Mouse (Mus musculus) kidney, postnatal 10 days (tissue): ENCODE data around the gene Mup19.
"Not testable (repeated sequence)": the region's sequence is repeated elsewhere in the genome, so short reads cannot be mapped to it uniquely, and the experiment has no call there.

ENCODE experiments used
- DNase-seq: peaks from one replicate; pipeline ENCODE4 v3.0.0; 2021; ENCODE audit warnings: mixed read lengths

Gene Mup19

DNA sequence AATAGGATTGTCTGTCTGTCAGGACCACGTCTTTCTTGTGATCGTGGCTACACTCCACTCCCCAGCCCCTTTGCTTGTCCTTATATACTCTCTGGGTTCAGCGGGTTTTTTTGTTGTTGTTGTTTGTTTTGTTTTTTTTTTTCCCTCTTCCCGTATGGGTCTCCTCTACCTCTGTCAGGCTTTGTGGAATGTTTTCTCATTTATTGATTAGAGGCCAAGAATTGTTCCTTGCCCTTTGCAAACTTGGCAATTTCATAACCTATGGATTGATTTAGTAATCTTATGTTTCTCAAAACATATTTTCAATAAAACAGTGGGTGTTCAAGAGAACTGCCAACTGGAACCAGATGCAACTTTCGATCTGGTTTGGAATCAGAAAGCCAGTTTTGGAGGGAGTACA lies at the start of gene Mup19:
Mup19 (minus strand) TSS at position 101 of the 400 bp plus-strand sequence.
- DNase-seq = not testable (repeated sequence)

DNA sequence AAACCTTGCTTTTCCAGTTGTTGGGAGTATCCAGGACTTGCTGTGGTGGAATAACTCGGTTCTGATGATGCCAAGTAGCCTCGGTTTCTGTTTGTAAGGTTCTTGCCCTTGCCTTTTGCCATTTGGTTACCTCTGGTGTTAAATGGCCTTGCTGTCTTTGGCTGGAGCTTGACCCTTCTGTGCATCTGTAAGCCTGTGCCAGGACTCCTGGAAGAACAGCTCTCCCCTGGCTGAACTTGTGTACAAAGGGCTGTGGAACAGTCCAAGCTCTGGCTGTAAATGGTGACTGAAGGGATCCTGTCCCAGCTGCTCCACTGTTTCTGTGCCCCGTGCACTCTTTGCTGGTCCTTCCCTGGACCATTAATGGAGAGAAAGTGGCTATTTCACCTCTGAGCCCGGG lies 47.1 kb upstream of the Mup19 start:
- DNase-seq = no peak

DNA sequence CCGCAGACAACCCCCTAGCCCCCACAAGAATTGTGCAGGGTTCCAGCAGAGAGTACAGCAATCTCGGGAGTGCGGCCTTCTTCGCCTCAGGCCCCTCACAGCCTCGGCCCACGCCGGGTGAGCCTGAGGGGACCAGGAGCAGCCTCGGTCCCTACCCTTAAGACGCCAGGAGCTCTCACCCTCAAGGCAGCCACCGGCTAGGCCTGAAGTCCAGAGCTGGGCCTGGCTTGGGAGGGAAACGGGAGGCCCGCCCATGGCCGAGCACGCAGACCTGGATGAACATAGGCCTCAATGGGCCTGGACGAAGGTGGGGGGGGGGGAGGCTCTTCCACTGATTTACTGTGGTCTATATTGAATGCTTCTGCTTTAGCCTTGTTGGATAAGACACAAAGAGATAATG lies 41.1 kb upstream of the Mup19 start:
- DNase-seq = no peak

DNA sequence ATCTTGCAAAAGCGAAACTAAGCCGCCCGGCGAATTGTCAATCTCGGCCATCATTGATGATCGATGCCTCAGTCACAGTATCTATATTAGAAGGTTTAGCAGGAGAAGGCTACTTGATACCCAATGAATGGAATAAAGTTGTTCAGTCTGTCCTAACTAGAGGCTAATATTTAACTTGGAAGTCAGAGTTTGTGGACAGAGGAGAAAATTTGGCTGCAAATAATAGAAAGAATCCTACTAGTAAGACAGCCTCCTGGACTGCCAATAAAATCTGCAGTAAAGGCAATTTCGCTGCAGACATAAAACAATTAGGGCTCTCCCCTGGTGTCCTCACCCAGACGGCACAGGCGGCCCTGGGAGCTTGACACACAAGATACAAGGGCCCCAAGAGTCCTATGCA lies 40.5 kb upstream of the Mup19 start:
- DNase-seq = not testable (repeated sequence)

DNA sequence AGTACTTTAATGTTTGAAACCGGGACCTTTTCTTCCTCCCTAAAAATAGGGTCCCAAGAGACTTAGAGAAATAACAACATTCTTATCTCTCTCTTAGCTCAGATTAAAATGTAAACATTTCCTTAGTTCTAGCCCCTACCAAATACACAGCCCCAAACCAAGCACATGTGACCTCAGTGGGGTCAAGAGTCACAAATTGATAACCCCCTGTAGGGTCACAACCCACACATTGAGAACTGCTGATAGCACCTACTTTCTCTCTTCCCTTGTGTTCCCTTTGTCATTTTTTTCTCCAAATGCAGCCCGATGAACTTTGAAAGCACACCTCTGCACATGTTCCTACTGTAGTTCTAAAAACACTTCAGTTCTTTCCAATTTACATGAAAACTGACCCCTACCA lies 33.5 kb upstream of the Mup19 start:
- no peak for DNase-seq

DNA sequence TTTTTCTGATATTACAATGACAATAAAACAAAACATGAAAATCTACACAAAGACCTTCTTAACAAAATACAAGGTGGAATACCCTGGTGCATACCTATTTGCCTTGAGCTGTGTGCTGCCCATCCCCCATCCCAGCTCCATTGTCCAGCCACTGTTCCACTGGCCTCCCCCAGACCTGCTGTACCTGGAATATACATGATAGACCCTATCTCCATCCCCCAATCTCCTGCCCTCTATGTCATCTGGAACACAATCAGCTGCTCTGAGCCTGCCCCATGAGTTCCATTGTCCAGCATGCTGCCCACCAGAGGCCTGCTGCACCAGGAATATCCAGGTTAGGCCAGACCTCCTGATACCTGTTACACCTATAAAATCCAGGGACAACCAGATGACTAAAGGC lies 31.4 kb upstream of the Mup19 start:
- no peak for DNase-seq

DNA sequence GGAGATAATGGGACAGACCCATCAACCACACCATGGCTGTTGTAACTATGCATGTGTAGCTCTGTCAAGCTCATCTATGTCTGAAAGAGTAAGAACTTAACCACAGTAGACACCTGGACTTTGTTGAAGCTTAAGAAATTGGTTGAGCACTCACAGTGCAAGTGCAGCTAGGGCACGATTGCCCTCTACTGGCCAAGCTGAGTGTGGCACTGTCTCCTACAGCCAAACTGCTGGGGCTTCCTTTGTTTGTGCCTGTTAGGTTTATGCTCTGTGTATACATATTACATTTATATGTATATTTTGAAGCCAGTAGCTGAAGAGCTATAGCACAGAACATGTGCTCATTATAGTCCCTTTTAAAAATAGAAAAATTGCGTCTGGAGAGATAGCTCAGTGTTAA lies 29.1 kb upstream of the Mup19 start:
- DNase-seq = peak; percentile 55

DNA sequence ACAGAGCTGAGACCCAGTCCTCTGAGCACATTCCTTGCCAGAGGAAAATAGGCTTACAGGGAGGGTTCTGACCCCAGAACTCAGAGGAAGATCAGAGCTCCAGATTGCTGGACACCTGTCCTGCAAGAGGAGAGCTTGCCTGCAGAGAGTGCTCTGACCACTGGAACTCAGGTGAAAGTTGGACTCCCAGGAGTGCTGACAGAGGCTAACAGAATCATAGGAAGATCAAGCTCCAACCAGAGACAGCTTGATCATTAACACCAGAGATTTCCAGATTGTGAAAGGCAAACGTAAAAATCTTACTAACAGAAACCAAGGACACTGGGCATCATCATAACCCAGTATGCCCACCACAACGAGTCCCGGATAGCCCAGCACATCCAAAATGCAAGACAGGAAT lies 26.9 kb upstream of the Mup19 start:
- peak; percentile 6 for DNase-seq

DNA sequence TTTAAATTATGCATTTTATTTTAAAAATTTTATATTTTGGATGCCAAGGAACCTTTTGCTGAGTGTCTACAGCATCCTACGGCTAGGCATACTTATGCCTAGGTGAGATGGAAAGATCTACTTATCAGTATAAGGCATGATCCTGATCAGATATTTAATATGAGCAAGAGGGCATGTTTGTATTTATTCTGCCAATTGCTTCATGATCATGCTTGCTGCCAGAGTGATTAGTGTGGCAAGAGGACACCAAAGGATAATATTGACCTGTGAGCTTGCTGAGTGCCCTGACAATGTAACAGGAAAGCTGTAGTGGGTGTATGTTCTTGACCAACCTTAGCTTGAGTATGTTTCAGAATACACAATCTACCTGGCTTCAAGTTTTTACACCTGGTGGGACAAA lies 7.6 kb upstream of the Mup19 start:
- DNase-seq = not testable (repeated sequence)

DNA sequence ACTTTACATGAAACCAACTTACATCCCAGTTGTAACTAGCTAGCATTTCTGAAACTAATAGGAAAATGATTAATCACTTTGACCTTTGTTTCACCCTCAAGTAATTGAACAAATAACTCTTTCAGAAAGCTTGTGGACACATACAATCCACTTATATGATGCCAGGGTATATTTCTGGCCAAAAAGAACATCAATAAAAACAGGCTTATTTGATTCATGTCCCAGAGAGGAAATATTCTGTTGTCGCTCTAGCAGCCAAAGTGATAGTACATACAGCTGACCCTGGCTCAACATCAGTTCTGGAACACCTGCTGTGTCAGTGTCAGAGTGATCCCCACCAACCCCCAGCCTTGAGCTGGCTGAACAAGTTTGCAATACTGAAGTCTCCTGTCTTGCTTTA lies 2.2 kb upstream of the Mup19 start:
- not testable (repeated sequence) for DNase-seq
